Mouse (Mus musculus) megakaryocyte, embryonic 14.5 days (primary cell): Measurements from ENCODE around the gene Pus1. TPM values are rescaled to one million over a fixed set of nuclear protein-coding genes. Genes with fewer than 3 reads are reported as not detected.

Experiments used
- H3K27me3 ChIP-seq: replicated peaks from 2 replicates; pipeline ENCODE3; 2012; ENCODE audit warnings: inconsistent platforms
- H3K36me3 ChIP-seq: replicated peaks from 2 replicates; pipeline ENCODE3; 2012; ENCODE audit warnings: low read length, inconsistent platforms, mixed read lengths
- H3K4me1 ChIP-seq: 2 replicates; pipeline ENCODE4 v1.6.1; 2012; ENCODE audit warnings: inconsistent platforms
- H3K4me3 ChIP-seq: replicated peaks from 2 replicates; pipeline ENCODE3; 2012; ENCODE audit warnings: moderate library complexity, mild to moderate bottlenecking, inconsistent platforms
- H3K9me3 ChIP-seq: 2 replicates; pipeline ENCODE4 v1.6.1; 2012; ENCODE audit warnings: inconsistent platforms
- FLI1 ChIP-seq: IDR thresholded peaks from 2 replicates; pipeline ENCODE4 v1.6.1; 2012; ENCODE audit warnings: low read length, inconsistent platforms, mixed read lengths
- GATA1 ChIP-seq: IDR thresholded peaks from 3 replicates; pipeline ENCODE4 v1.6.1; 2012; ENCODE audit warnings: mixed read lengths, low read length, inconsistent platforms, borderline replicate concordance
- polyA plus RNA-seq: library from polyadenylated mRNA; stranded (reverse); fragments of >175 nt; gene quantifications from 2 replicates; pipeline ENCODE4 v1.2.3, GENCODE M21; 2012; ENCODE audit warnings: low replicate concordance; ENCODE audit not compliant: insufficient read depth

Pus1 gene
- polyA plus RNA-seq, 1 experiment = 56.8 TPM

GRCm38 (mm10) chr5:110769272-110769671 is 11.2 kb downstream of the Pus1 start:
- Histone ChIP-seq H3K36me3 (peaks cover 41% of the 10 kb centered on the region), H3K4me1 (peaks cover 54% of the 10 kb centered on the region), H3K4me3 (peak overlapping the region; percentile 99), H3K9me3 (no peaks in the 10 kb centered on the region), H3K27me3 (no peaks in the 10 kb centered on the region)
- TF ChIP-seq GATA1 (no peak), FLI1 (no peak)

GRCm38 (mm10) chr5:110763890-110764289 is 16.6 kb downstream of the Pus1 start:
- TF ChIP-seq FLI1 (no peak), GATA1 (no peak)
- Histone ChIP-seq H3K27me3 (no peaks in the 10 kb centered on the region), H3K4me3 (no peak overlapping the region), H3K9me3 (no peaks in the 10 kb centered on the region), H3K4me1 (peaks cover 64% of the 10 kb centered on the region), H3K36me3 (peaks cover 31% of the 10 kb centered on the region)

- H3K27me3 ChIP-seq = no peaks in the 10 kb centered on the region
Observed at GRCm38 (mm10) chr5:110745021-110745420, 35.4 kb downstream of the Pus1 start.

GRCm38 (mm10) chr5:110739496-110740275 is 40.8 kb downstream of the Pus1 start:
- Histone ChIP-seq H3K4me3 (no peak overlapping the region), H3K9me3 (no peaks in the 10 kb centered on the region), H3K36me3 (peaks cover 78% of the 10 kb centered on the region), H3K27me3 (no peaks in the 10 kb centered on the region), H3K4me1 (peaks cover 42% of the 10 kb centered on the region)
- no peak for TF ChIP-seq GATA1
- TF ChIP-seq FLI1 = no peak

More at GRCm38 (mm10) chr5:110745021-110745420, 35.4 kb downstream of the Pus1 start:
- no peak for TF ChIP-seq GATA1
- no peak for TF ChIP-seq FLI1
- Histone ChIP-seq H3K36me3 (peaks cover 53% of the 10 kb centered on the region), H3K4me3 (no peak overlapping the region), H3K4me1 (peaks cover 32% of the 10 kb centered on the region), H3K9me3 (no peaks in the 10 kb centered on the region)

GRCm38 (mm10) chr5:110735606-110736005 is 44.9 kb downstream of the Pus1 start:
- H3K4me3 ChIP-seq = no peak overlapping the region
- peaks cover 92% of the 10 kb centered on the region for H3K36me3 ChIP-seq
- peaks cover 32% of the 10 kb centered on the region for H3K4me1 ChIP-seq
- no peak for TF ChIP-seq GATA1
- no peaks in the 10 kb centered on the region for H3K9me3 ChIP-seq
- H3K27me3 ChIP-seq = no peaks in the 10 kb centered on the region

- H3K27me3 ChIP-seq = no peaks in the 10 kb centered on the region
- H3K4me1 ChIP-seq = peaks cover 21% of the 10 kb centered on the region
- H3K9me3 ChIP-seq = no peaks in the 10 kb centered on the region
- peaks cover 90% of the 10 kb centered on the region for H3K36me3 ChIP-seq
- TF ChIP-seq GATA1 (no peak), FLI1 (no peak)
- no peak overlapping the region for H3K4me3 ChIP-seq
Observed at GRCm38 (mm10) chr5:110733231-110733823, 47.1 kb downstream of the Pus1 start.

- H3K9me3 ChIP-seq = no peaks in the 10 kb centered on the region
- H3K36me3 ChIP-seq = peaks cover 90% of the 10 kb centered on the region
- no peaks in the 10 kb centered on the region for H3K27me3 ChIP-seq
- no peak for TF ChIP-seq FLI1
- no peak for TF ChIP-seq GATA1
- H3K4me1 ChIP-seq = peaks cover 10% of the 10 kb centered on the region
- H3K4me3 ChIP-seq = no peak overlapping the region
Observed at GRCm38 (mm10) chr5:110731227-110731626, 49.2 kb downstream of the Pus1 start.

GRCm38 (mm10) chr5:110727850-110728249 is 52.6 kb downstream of the Pus1 start:
- TF ChIP-seq FLI1 = no peak
- TF ChIP-seq GATA1 = no peak
- H3K27me3 ChIP-seq = no peaks in the 10 kb centered on the region

More at GRCm38 (mm10) chr5:110727850-110728249, 52.6 kb downstream of the Pus1 start:
- H3K4me1 ChIP-seq = no peaks in the 10 kb centered on the region
- H3K4me3 ChIP-seq = no peak overlapping the region
- H3K36me3 ChIP-seq = peaks cover 93% of the 10 kb centered on the region
- H3K9me3 ChIP-seq = no peaks in the 10 kb centered on the region

Other genes with a start within 250 kb of the Pus1 start
- gene Galnt9, start 236.3 kb downstream of the Pus1 start, polyA plus RNA-seq = not detected in 2 replicates
- gene Noc4l, start 127.2 kb downstream of the Pus1 start, polyA plus RNA-seq = 21.5 and 96.6 TPM in 2 replicates
- 2.4 and 3.2 TPM in 2 replicates for gene Ddx51, start 127.2 kb downstream of the Pus1 start, polyA plus RNA-seq
- 18.5 and 24.0 TPM in 2 replicates for gene Ep400, start 9.9 kb downstream of the Pus1 start, polyA plus RNA-seq
- gene Ulk1, start 29.4 kb upstream of the Pus1 start, polyA plus RNA-seq = 46.2 and 157 TPM in 2 replicates
- 36.6 and 64.3 TPM in 2 replicates for gene Hscb, start 59.1 kb upstream of the Pus1 start, polyA plus RNA-seq
- 1.2 and 1.3 TPM in 2 replicates for gene Chek2, start 59.3 kb upstream of the Pus1 start, polyA plus RNA-seq
- gene Ttc28, start 99.1 kb upstream of the Pus1 start, polyA plus RNA-seq = 6.7 TPM in 2 replicates